Mouse (Mus musculus) brain, embryonic 14.5 days (tissue): ENCODE measurements around the gene Rab3gap1. TPM values are rescaled to one million over a fixed set of nuclear protein-coding genes. Genes with fewer than 3 reads are reported as not detected.
A peak's percentile ranks its signal among the peaks of the same experiment; 100 is the strongest.

Experiments used
- DNase-seq: peaks from one replicate; pipeline ENCODE4 v3.0.0-alpha.2; 2011; ENCODE audit warnings: low read depth
- CTCF ChIP-seq: fragments of 200-500 bp; IDR thresholded peaks from 2 replicates; pipeline ENCODE4 v1.5.1; 2012; ENCODE audit warnings: inconsistent platforms, mild to moderate bottlenecking, moderate library complexity, borderline replicate concordance; ENCODE audit not compliant: insufficient read depth, insufficient read length; ENCODE audit errors: extremely low read depth
- POLR2A ChIP-seq: fragments of 200-500 bp; IDR thresholded peaks from 2 replicates; pipeline ENCODE4 v1.6.1; 2012; ENCODE audit warnings: mild to moderate bottlenecking, inconsistent platforms, borderline replicate concordance; ENCODE audit not compliant: poor library complexity, insufficient read depth, insufficient read length, severe bottlenecking; ENCODE audit errors: extremely low read depth
- polyA plus RNA-seq: library from polyadenylated mRNA; depleted of rRNA; stranded (reverse); fragments of >200 nt; gene quantifications from 2 replicates; pipeline ENCODE4 v1.2.3, GENCODE M21; 2012; rRNA removed

Gene Rab3gap1
- polyA plus RNA-seq, 1 experiment = 20.5 TPM

DNA sequence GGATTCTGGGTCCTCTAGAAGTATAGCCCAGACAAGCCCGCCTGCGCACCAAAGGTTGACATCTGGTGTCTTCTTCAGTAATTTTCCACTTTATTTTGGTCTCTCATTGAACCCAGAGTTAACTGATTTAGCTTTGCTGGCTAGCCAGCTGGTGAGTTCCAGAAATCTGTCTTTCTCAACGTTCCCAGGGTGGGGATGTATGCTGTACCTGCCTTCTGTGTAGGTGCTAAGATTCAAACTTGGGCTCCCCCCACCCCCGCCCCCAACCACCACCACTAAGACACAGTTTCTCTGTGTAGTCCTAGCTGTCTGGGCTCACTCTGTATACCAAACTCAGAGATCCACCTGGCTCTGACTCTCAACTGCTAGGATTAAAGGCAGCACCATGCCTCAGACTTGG is 105.5 kb downstream of the Rab3gap1 start:
- DNase-seq = no peak
- no peak for TF ChIP-seq POLR2A

DNA sequence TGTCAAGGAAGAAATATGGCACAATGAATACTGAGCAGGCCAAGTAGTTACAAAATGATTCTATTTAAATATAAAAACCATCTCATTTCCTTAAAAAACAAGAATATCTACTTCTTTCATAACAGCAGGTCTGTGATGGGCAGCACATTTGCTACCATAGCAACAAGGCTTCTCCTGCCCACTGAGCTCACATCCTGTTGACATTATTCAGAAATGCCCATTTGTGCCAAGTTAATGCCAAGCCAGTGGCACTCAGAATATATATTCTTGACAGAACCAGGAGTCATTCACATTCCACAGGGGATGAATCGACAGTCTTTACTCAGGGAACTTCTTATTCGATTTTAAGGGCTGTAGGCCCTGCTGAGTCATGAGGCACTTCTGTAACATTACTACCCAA is 107.1 kb downstream of the Rab3gap1 start:
- DNase-seq = peak; percentile 37
- TF ChIP-seq POLR2A = no peak
- TF ChIP-seq CTCF = no peak

- DNase-seq = no peak
- TF ChIP-seq CTCF (no peak), POLR2A (no peak)
Measured at GRCm38 (mm10) chr1:127976106-127976505, 107.5 kb downstream of the Rab3gap1 start.

GRCm38 (mm10) chr1:127978125-127978524 is 109.6 kb downstream of the Rab3gap1 start:
- TF ChIP-seq CTCF = no peak
- no peak for TF ChIP-seq POLR2A
- DNase-seq = no peak

DNA sequence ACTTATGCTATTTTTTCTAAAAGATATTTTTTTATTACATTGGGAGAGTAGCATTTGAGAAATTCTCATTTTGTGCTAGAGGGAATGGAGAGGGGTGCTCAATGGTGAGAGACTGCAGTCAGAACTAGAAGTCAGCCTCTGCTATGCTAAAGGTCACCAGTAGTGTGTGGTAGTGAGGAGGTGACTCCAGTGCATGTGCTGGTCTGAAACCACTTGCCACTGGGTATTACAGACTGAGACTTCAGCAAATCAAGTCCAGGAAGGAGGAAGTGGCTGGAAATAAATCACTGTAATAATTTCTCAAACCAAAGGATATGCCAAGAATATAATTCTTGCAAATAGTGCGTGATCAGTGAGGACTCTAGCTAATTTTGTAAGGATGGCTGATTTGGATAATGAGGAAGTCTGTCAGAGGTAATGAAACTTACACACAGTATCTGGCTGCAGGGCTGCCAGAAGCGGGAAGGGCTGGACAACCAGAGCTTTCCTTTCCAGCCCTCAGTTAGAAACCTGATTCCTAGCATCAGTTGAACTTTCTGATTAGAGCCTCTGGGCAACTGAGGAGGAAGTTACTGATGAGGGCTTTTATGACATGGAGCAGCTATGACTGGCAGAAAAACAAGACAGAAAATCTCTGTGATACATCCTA is 112.5 kb downstream of the Rab3gap1 start:
- no peak for TF ChIP-seq POLR2A
- TF ChIP-seq CTCF = no peak
- no peak for DNase-seq

GRCm38 (mm10) chr1:127982268-127982667 is 113.7 kb downstream of the Rab3gap1 start:
- DNase-seq = no peak
- no peak for TF ChIP-seq CTCF
- TF ChIP-seq POLR2A = no peak

DNA sequence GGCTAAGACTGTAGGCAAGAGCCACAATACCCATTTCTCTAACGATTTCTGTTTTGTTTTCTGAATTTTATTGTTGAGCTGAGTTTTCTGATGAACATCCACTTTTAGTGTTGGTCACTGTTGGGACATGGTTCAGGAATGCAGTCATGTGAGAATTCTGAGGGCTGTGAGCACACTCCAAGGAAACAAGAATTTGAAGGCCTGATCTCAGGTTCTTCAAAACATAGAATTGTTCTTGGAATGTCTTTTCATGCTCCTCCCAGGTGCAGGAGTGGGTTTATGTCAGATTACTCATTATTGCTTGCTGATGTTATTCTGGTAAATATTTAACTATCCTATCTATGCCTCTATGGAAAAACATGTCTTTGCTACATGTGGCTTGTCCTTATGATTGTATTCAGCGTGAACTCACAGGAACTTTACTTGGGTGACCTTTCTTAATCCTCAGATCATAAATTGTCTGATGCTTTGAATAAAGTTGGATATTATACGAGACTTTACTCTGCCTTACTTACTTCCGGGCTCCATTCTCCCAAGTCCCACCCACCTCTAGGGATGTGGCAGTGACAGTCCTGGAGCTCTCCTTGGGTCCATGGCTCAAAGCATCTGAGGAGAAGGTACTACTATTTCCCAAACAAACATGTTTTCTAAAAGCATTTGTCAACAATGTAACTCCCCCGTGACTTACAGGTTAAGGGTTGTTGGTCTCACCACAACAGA is 114.9 kb downstream of the Rab3gap1 start:
- TF ChIP-seq CTCF (no peak), POLR2A (no peak)
- DNase-seq = no peak

DNA sequence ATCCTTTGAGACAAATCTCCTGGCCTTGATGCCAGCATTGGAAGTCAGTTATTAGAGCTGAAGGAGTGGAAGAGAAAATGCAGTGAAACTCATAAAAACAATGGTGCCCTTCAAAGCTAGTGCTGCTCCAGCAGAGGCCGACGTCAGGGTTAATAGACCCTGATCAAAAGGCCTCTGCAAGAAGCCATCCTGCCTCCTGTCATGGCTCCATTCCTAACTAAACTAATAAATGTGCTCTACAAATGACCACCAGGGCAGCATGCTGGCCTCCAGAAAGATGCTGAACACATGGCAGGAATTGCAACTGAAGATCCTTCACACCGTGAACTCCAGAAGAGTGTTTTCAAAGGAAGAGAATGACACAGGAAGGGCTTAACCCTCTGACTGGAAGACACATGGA is 116.8 kb downstream of the Rab3gap1 start:
- TF ChIP-seq POLR2A (no peak), CTCF (no peak)
- DNase-seq = no peak

GRCm38 (mm10) chr1:127988246-127988645 is 119.7 kb downstream of the Rab3gap1 start:
- no peak for DNase-seq
- TF ChIP-seq POLR2A (no peak), CTCF (no peak)

DNA sequence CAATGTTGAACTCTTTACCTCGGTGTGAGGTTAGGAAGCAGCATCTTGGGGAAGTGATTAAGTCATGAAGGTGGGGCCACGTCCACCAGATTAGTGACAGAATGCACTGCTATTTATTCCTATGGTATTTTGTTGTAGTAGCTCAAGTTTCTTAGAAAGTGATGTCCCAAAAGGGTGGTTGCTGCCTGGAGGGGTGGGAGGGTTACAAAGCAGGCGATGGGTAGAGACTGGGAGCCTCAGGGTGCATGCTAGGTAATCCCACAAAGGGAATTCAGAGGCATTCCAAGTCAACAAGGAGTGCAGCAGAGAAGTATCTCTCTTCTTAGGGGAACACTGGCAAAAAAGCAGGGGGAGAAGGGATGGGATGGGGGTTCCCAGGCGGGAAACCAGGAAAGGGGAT is 120.8 kb downstream of the Rab3gap1 start:
- no peak for DNase-seq
- TF ChIP-seq POLR2A (no peak), CTCF (no peak)

GRCm38 (mm10) chr1:127989876-127990731 is 121.5 kb downstream of the Rab3gap1 start:
- DNase-seq = peak; percentile 79
- TF ChIP-seq CTCF = no peak
- TF ChIP-seq POLR2A = no peak

Other genes with a start within 250 kb of the Rab3gap1 start
- 35.2 and 53.4 TPM in 2 replicates for gene Tmem163, start 189.2 kb upstream of the Rab3gap1 start, polyA plus RNA-seq
- gene Acmsd, start 139.4 kb upstream of the Rab3gap1 start, polyA plus RNA-seq = not detected in 2 replicates
- 65.7 and 68.7 TPM in 2 replicates for gene Ccnt2, start 94.6 kb upstream of the Rab3gap1 start, polyA plus RNA-seq
- 0.33 and 0.75 TPM in 2 replicates for gene Map3k19, start 13.7 kb upstream of the Rab3gap1 start, polyA plus RNA-seq
- gene Zranb3, start 234.3 kb downstream of the Rab3gap1 start, polyA plus RNA-seq = 6.5 and 6.6 TPM in 2 replicates
- 87.7 and 111 TPM in 2 replicates for gene R3hdm1, start 234.5 kb downstream of the Rab3gap1 start, polyA plus RNA-seq